Mouse (Mus musculus) layer of hippocampus, adult 9-10 months (tissue): ENCODE data around the gene Dguok.

ENCODE experiments used
- DNase-seq: peaks from one replicate; pipeline ENCODE4 v3.0.0; 2022; ENCODE audit warnings: low spot score

Gene Dguok

GRCm38 (mm10) chr6:83506258-83507167 is at the start of gene Dguok:
Gene Dguok, minus strand, starts transcription at chr6:83506969.
- DNase-seq, result peak; percentile 90

GRCm38 (mm10) chr6:83555972-83556371 is 49.2 kb upstream of the Dguok start:
- no peak for DNase-seq

GRCm38 (mm10) chr6:83548346-83548745 is 41.6 kb upstream of the Dguok start:
- no peak for DNase-seq

GRCm38 (mm10) chr6:83545778-83546177 is 39.0 kb upstream of the Dguok start:
- DNase-seq, result no peak

- DNase-seq, result no peak
These were observed 35.1 kb upstream of the Dguok start for GRCm38 (mm10) chr6:83541756-83542456.

GRCm38 (mm10) chr6:83540017-83540416 is 33.2 kb upstream of the Dguok start:
- no peak for DNase-seq

- no peak for DNase-seq
These were observed 30.0 kb upstream of the Dguok start for GRCm38 (mm10) chr6:83536795-83537059.

GRCm38 (mm10) chr6:83536028-83536794 is 29.4 kb upstream of the Dguok start, which contains the start of gene Actg2:
Gene Actg2, minus strand, starts transcription at chr6:83536265.
- no peak for DNase-seq

GRCm38 (mm10) chr6:83532608-83533007 is 25.8 kb upstream of the Dguok start:
- DNase-seq, result no peak

GRCm38 (mm10) chr6:83523194-83523593 is 16.4 kb upstream of the Dguok start:
- DNase-seq, result no peak

- no peak for DNase-seq
These were observed 15.0 kb upstream of the Dguok start for GRCm38 (mm10) chr6:83521784-83522183.

- no peak for DNase-seq
These were observed 11.9 kb upstream of the Dguok start for GRCm38 (mm10) chr6:83518637-83519036.

GRCm38 (mm10) chr6:83515172-83515571 is 8.4 kb upstream of the Dguok start:
- DNase-seq, result no peak

- peak; percentile 62 for DNase-seq
These were observed 5.7 kb upstream of the Dguok start for GRCm38 (mm10) chr6:83512495-83512894.

- DNase-seq, result no peak
These were observed 3.4 kb upstream of the Dguok start for GRCm38 (mm10) chr6:83510210-83510609.

- no peak for DNase-seq
These were observed 2.7 kb upstream of the Dguok start for GRCm38 (mm10) chr6:83509442-83509841.

GRCm38 (mm10) chr6:83507168-83507546 is 388 bp upstream of the Dguok start:
- no peak for DNase-seq

- no peak for DNase-seq
These were observed 1.2 kb downstream of the Dguok start for GRCm38 (mm10) chr6:83505554-83505953.

GRCm38 (mm10) chr6:83503361-83503760 is 3.4 kb downstream of the Dguok start:
- no peak for DNase-seq

- DNase-seq, result no peak
These were observed 4.1 kb downstream of the Dguok start for GRCm38 (mm10) chr6:83502656-83503055.

GRCm38 (mm10) chr6:83501524-83502310 is 5.1 kb downstream of the Dguok start:
- no peak for DNase-seq

- no peak for DNase-seq
These were observed 6.3 kb downstream of the Dguok start for GRCm38 (mm10) chr6:83500462-83500861.
